ENCODE assay signal across 10 mouse cellular contexts in genomic region chr5:135982398-135982797, GRCm38 (mm10). TPM values are rescaled to one million over a fixed set of nuclear protein-coding genes. Genes with fewer than 3 reads are reported as not detected.
DNase-seq lines count a peak whose midpoint lies in the region; ATAC-seq lines count a peak whose summit lies in the region.
"Had no signal": no experiment of that assay in that cellular context is flagged by ENCODE, and none has a peak within 500 bp of the region (broad histone marks: within the 10 kb centered on the region; RNA-seq: fewer than 3 reads in every experiment).

No protein-coding gene starts in this region.

- H3K4me1 ChIP-seq in heart, embryonic 12.5 days (replicated peaks): no peaks in the 10 kb centered on the region
- H3K4me1 ChIP-seq: heart, embryonic 13.5 days had no signal

- H3K4me3 ChIP-seq in heart, embryonic 12.5 days: no peak overlapping the region
- H3K4me3 ChIP-seq: heart, embryonic 13.5 days had no signal

- ATAC-seq in heart, embryonic 12.5 days (ENCODE audit: insufficient number of reproducible peaks, low FRiP score): 0 out of 2 replicates have a peak, but pooled peaks have one; percentile 15
- peak; percentile 80 for ATAC-seq in neutrophil, adult 5-6 weeks (ENCODE audit: extremely low read depth, insufficient number of reproducible peaks, low FRiP score, poor library complexity, severe bottlenecking)

- DNase-seq in right cerebral cortex, adult 18-20 months: peak; percentile 16
- no peak for DNase-seq in right cerebral cortex, postnatal 14 days
- DNase-seq in R1 (ENCODE audit: low read depth, low spot score): peak; percentile 66
- DNase-seq in cerebellum, postnatal 14 days: peak; percentile 82 to 86
- peak; percentile 55 to 80 for DNase-seq in kidney, postnatal 36 days
- no peak for DNase-seq in layer of hippocampus, adult 11-12 months (ENCODE audit: low spot score)

- no peaks in the 10 kb centered on the region for H3K9me3 ChIP-seq in heart, embryonic 12.5 days (replicated peaks)
- H3K9me3 ChIP-seq: heart, embryonic 13.5 days had no signal

- H3K36me3 ChIP-seq in heart, embryonic 12.5 days: no peaks in the 10 kb centered on the region
- H3K36me3 ChIP-seq: heart, embryonic 13.5 days had no signal

- H3K9ac ChIP-seq in heart, embryonic 12.5 days: no peak overlapping the region
- H3K9ac ChIP-seq: heart, embryonic 13.5 days had no signal

- 39% methylated on average over 6 of the region's 6 CpGs for WGBS in heart, embryonic 12.5 days

- H3K4me2 ChIP-seq in heart, embryonic 12.5 days: no peak overlapping the region
- H3K4me2 ChIP-seq: heart, embryonic 13.5 days had no signal

- no peak overlapping the region for H3K27ac ChIP-seq in heart, embryonic 12.5 days (ENCODE audit: poor library complexity, severe bottlenecking)
- H3K27ac ChIP-seq: heart, embryonic 13.5 days had no signal

- no peaks in the 10 kb centered on the region for H3K27me3 ChIP-seq in heart, embryonic 12.5 days (replicated peaks)

RNA-seq across cellular contexts. Expression of gene Zp3, which starts 2.5 kb away (rescaled TPM):
- 0.13 TPM in 1 of 2 replicates, not detected in the other for polyA plus RNA-seq in heart, embryonic 12.5 days (2016; fragmentation: Nextera tagmentation; extraction: Ambion mirVana)
- total RNA-seq in neutrophil, adult 5-6 weeks (2017): not detected in 2 replicates
- polyA plus RNA-seq: stomach, embryonic 14.5 days had no signal

RNA-seq across cellular contexts. Expression of gene Ssc4d, which starts 8.1 kb away (rescaled TPM):
- polyA plus RNA-seq in heart, embryonic 12.5 days (2016; fragmentation: Nextera tagmentation; extraction: Ambion mirVana): 0.70 and 1.6 TPM in 2 replicates
- total RNA-seq in neutrophil, adult 5-6 weeks (2017): 5.0 and 5.6 TPM in 2 replicates

RNA-seq across cellular contexts. Expression of gene Dtx2, which starts 12.2 kb away (rescaled TPM):
- polyA plus RNA-seq in heart, embryonic 12.5 days (2016; fragmentation: Nextera tagmentation; extraction: Ambion mirVana): 28.7 and 29.9 TPM in 2 replicates
- 13.0 and 13.7 TPM in 2 replicates for total RNA-seq in neutrophil, adult 5-6 weeks (2017)

RNA-seq across cellular contexts. Expression of gene Ywhag, which starts 48.0 kb away (rescaled TPM):
- 214 and 222 TPM in 2 replicates for polyA plus RNA-seq in heart, embryonic 12.5 days (2016; fragmentation: Nextera tagmentation; extraction: Ambion mirVana)
- 66.7 and 70.0 TPM in 2 replicates for total RNA-seq in neutrophil, adult 5-6 weeks (2017)

RNA-seq across cellular contexts. Expression of gene Upk3b, which starts 55.9 kb away (rescaled TPM):
- 60.2 and 60.5 TPM in 2 replicates for polyA plus RNA-seq in heart, embryonic 12.5 days (2016; fragmentation: Nextera tagmentation; extraction: Ambion mirVana)
- not detected in 2 replicates for total RNA-seq in neutrophil, adult 5-6 weeks (2017)

Comparison
In these comparisons a context has a peak if more than half of its experiments do, and no peak if none do; other contexts are left out.
1. DNase-seq: peak in right cerebral cortex, adult 18-20 months (single experiment), R1 (single experiment), cerebellum, postnatal 14 days (2 of 2) and kidney, postnatal 36 days (2 of 2); none in right cerebral cortex, postnatal 14 days (single experiment) and layer of hippocampus, adult 11-12 months (single experiment).